7 mouse cellular contexts compared by ENCODE assay signal in the genomic region with DNA sequence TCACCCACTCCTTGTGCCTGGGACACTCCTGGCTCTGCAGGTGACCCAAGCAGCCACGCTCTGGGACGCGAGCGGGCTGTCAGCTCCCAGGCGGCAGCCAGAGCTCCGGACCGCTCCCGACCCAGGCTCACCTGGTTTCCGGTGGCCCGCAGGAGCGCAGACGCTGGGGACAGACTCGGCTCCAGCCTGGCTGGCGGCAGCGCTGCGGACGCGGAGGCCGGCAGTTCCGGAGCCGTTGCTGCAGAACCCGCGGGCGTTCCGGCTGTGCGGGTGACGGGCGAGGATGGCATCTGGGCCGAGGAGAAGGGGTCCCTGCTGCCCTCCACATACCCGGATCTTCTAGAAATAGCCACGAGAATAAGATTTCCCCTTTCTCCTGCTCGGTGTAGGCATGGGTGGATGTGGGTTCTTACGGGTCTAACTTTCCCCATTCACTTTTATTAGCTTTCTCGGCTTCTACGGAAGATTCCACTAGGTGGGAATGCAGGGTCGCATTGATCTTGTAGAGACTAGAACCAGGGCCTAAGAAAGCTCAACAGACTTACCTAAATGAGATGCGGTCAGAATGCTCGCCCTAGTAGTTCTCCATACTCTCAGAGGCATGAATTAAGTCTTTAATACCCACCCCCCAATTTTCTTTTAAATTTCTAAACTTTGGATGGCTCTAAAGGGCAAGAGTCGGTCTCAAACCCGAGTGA. TPM values are rescaled to one million over a fixed set of nuclear protein-coding genes. Genes with fewer than 3 reads are reported as not detected.
DNase-seq lines count a peak whose midpoint lies in the region; ATAC-seq lines count a peak whose summit lies in the region.

TSS of gene Slc26a8 (minus strand) at position 648 of the 698 bp plus-strand sequence.

- H3K4me3 ChIP-seq in lung, embryonic 15.5 days, result peak within 1 kb of the TSS; percentile 97
- peak within 1 kb of the TSS; percentile 91 for H3K4me3 ChIP-seq in erythroblast, embryonic 14.5 days (replicated peaks)
- peak within 1 kb of the TSS; percentile 85 for H3K4me3 ChIP-seq in midbrain, embryonic 10.5 days
- H3K4me3 ChIP-seq in stomach, embryonic 16.5 days (replicated peaks; ENCODE audit: low read length), result peak within 1 kb of the TSS; percentile 90

- no peaks in the 10 kb centered on the region for H3K9me3 ChIP-seq in lung, embryonic 15.5 days
- no peaks in the 10 kb centered on the region for H3K9me3 ChIP-seq in erythroblast, embryonic 14.5 days (ENCODE audit: control insufficient read depth, low read length)
- H3K9me3 ChIP-seq in midbrain, embryonic 10.5 days (replicated peaks), result no peaks in the 10 kb centered on the region
- H3K9me3 ChIP-seq in stomach, embryonic 16.5 days (replicated peaks; ENCODE audit: control insufficient read depth, low read length), result no peaks in the 10 kb centered on the region

- H3K4me2 ChIP-seq in lung, embryonic 15.5 days, result peak within 1 kb of the TSS; percentile 70
- H3K4me2 ChIP-seq in stomach, embryonic 16.5 days (ENCODE audit: low read depth, low read length), result peak within 1 kb of the TSS; percentile 79

- H3K4me1 ChIP-seq in lung, embryonic 15.5 days, result peaks cover 33% of the 10 kb centered on the region
- H3K4me1 ChIP-seq in erythroblast, embryonic 14.5 days (ENCODE audit: control insufficient read depth), result peaks cover 41% of the 10 kb centered on the region
- peaks cover 41% of the 10 kb centered on the region for H3K4me1 ChIP-seq in midbrain, embryonic 10.5 days
- H3K4me1 ChIP-seq in stomach, embryonic 16.5 days (ENCODE audit: control insufficient read depth, insufficient read depth, low read length), result peaks cover 18% of the 10 kb centered on the region

- peak within 1 kb of the TSS; percentile 96 for H3K27ac ChIP-seq in lung, embryonic 15.5 days
- peak within 1 kb of the TSS; percentile 95 for H3K27ac ChIP-seq in midbrain, embryonic 10.5 days (replicated peaks)
- H3K27ac ChIP-seq in stomach, embryonic 16.5 days (ENCODE audit: low read length), result peak within 1 kb of the TSS; percentile 90

- peaks cover 8% of the 10 kb centered on the region; the same call in 1 of the 2 replicates for H3K27me3 ChIP-seq in lung, embryonic 15.5 days
- peaks cover 9% of the 10 kb centered on the region for H3K27me3 ChIP-seq in erythroblast, embryonic 14.5 days (ENCODE audit: control insufficient read depth)
- H3K27me3 ChIP-seq in midbrain, embryonic 10.5 days (ENCODE audit: low read depth, poor library complexity, severe bottlenecking), result peaks cover 22% of the 10 kb centered on the region
- no peaks in the 10 kb centered on the region for H3K27me3 ChIP-seq in stomach, embryonic 16.5 days (ENCODE audit: control insufficient read depth, insufficient read depth, low read length)

- peak within 1 kb of the TSS; percentile 44 for H3K9ac ChIP-seq in lung, embryonic 15.5 days
- H3K9ac ChIP-seq in stomach, embryonic 16.5 days (ENCODE audit: low read length), result peak within 1 kb of the TSS; percentile 76

- no peak for DNase-seq in lung, postnatal 14 days
- peak; percentile 60 for DNase-seq in brain, adult 2 months (ENCODE audit: low read depth, low spot score)
- peak; percentile 63 for DNase-seq in kidney, adult 18-20 months
- DNase-seq in midbrain, embryonic 10.5 days (ENCODE audit: low spot score), result peak; percentile 44

- 0 out of 2 replicates have a peak, but pooled peaks cover 4% of the 10 kb centered on the region for H3K36me3 ChIP-seq in lung, embryonic 15.5 days
- peaks cover 11% of the 10 kb centered on the region for H3K36me3 ChIP-seq in erythroblast, embryonic 14.5 days (ENCODE audit: control insufficient read depth)
- H3K36me3 ChIP-seq in midbrain, embryonic 10.5 days, result no peaks in the 10 kb centered on the region
- no peaks in the 10 kb centered on the region for H3K36me3 ChIP-seq in stomach, embryonic 16.5 days (ENCODE audit: control insufficient read depth, insufficient read depth, low read length)

- 8% methylated on average over 40 of the region's 40 CpGs for WGBS in lung, embryonic 15.5 days
- whole genome bisulfite sequencing in midbrain, embryonic 10.5 days, result 8% methylated on average over 40 of the region's 40 CpGs
- WGBS in stomach, embryonic 16.5 days, result 9% methylated on average over 40 of the region's 40 CpGs

- no peak for ATAC-seq in lung, embryonic 15.5 days (ENCODE audit: borderline replicate concordance, extremely low read depth, low FRiP score, low TSS enrichment)
- no peak for ATAC-seq in stomach, embryonic 16.5 days (ENCODE audit: insufficient read depth, low FRiP score)

RNA-seq across cellular contexts. Expression of gene Slc26a8, which starts in this region (rescaled TPM):
- 0.47 and 0.58 TPM in 2 replicates for polyA plus RNA-seq in lung, embryonic 15.5 days (2015; fragmentation: Nextera tagmentation; extraction: Ambion mirVana)
- polyA plus RNA-seq in erythroblast, embryonic 14.5 days (2012), result 0.04 and 0.08 TPM in 2 replicates
- 0.46 and 0.56 TPM in 2 replicates for polyA plus RNA-seq in midbrain, embryonic 10.5 days (2016; fragmentation: Nextera tagmentation; extraction: Ambion mirVana)
- 0.46 and 0.80 TPM in 2 replicates for polyA plus RNA-seq in stomach, embryonic 16.5 days (2015; fragmentation: Nextera tagmentation; extraction: Ambion mirVana)

Comparison
In these comparisons a context has a peak if more than half of its experiments do, and no peak if none do; other contexts are left out.
1. Peak in DNase-seq, H3K4me3 ChIP-seq and H3K27ac ChIP-seq in midbrain, embryonic 10.5 days; RNA of the gene not detected or under 1 TPM.